Mouse (Mus musculus) thymus, postnatal 0 days (tissue): ENCODE data around the gene Armc9. TPM values are rescaled to one million over a fixed set of nuclear protein-coding genes. Genes with fewer than 3 reads are reported as not detected.

Experiments used
- DNase-seq: peaks from one replicate; pipeline ENCODE4 v3.0.0-alpha.2; 2015; ENCODE audit warnings: low spot score
- polyA plus RNA-seq: library from polyadenylated mRNA; unstranded; fragments of >200 nt; fragmentation: Nextera tagmentation; extraction: Ambion mirVana; gene quantifications from 2 replicates; pipeline ENCODE4 v1.2.1, GENCODE M21; 2015

Gene Armc9
- polyA plus RNA-seq, 1 experiment from 2014 or later: 10.3 TPM

DNA sequence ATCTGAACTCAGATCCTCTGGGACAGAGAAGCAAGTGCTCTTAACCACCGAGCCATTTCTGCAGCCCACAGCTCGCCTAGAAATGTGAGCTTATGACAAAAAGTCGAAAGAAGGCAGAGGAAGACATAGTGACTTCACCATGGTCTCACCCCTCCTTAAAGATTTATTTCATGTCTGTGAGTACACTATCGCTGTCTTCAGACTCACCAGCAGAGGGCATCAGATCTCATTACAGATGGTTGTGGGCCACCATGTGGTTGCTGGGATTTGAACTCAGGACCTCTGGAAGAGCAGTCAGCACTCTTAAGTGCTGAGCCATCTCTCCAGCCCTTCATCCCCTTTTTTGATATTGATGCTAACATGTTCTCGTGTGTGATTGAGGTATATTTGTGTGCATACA is 20.0 kb downstream of the Armc9 start:
- no peak for DNase-seq

DNA sequence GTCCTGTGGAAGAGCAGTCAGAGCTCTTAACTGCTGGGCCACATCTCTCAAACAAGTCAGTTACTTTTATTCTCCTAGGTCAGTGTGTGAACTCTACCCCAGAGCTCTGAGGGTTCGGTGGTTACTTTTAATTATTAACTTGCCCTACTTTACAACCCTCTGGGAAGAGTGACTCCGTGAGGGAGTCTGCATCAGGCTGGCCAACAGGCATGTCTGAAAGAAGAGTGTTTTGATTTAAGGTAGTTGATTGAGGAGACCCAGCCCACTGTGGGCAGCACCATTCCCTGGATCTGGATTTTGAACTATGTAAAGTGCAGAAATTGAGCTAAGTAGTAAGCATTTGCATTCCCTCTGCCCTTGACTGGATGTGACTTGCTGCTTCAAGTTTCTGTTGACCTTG is 21.5 kb downstream of the Armc9 start:
- DNase-seq: no peak

DNA sequence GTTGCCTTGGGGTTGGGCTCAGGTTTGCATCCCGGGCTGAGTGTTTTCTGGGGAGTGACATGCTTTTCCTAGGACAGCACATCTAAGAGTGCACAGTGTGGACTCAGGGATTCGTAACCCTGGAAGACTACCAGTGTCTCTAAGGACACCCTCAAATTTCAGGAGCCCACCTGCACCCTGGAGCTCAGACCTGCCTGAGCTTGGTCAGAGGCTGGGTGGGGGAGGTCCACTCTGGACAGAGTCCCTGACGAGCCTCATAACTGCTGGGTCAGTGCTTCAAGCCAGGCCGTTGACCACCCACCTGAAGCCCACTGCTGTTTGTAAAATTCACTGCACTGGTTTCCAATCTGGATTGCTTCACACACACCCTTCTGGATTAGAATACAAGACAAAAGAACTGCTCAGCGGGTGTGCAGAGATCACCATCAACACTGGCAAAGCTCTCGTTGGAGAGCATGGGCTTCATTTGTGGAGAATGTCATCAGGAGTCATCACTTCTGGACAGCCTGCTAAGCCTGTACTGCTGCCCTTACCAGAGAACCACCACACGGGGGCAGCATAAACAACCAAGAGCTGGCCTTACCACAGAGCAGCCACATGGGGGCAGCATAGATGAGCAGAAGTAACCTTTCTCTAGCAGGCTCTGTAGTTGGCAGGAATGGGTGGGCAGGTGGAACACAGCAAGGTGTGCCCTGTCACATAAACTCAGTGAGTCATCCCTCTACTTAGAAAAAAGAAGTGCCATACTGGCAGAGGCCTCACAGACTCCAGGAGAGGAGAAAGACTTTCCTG is 24.1 kb downstream of the Armc9 start:
- peak; percentile 86 for DNase-seq

DNA sequence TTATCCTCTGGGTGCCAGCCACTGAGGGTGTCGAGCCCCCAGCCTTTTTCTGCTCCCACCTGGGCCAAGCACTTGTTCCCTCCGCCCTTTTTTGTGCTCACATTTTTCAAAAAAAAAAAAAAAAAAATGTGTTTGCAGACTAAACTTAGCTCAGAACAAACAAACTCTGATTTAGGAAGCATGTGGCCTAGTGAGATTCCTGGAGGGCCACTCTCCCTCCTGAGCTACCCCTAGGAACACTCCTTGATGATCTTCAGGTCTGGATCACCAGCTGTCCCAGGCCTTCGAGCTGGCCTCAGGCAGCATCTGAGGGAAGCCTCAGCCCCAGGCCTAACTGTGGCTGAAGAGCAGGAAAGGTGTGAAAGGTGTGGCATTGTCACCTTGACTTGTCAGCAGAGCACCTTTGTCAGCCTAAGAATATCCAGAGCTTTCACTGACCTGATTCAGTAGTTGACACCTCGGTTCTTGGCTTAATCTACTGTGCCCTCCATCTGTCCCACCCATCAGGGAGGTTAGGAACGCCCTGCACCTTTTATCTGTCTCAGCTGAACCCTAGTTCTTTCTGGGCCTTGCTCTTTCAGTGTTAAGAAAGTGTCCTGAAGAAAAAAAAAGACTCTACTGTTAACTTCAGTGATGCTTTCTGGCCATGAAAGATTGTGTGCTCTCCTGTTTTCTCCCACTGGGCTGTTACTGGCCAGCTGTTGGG is 27.6 kb downstream of the Armc9 start:
- no peak for DNase-seq

DNA sequence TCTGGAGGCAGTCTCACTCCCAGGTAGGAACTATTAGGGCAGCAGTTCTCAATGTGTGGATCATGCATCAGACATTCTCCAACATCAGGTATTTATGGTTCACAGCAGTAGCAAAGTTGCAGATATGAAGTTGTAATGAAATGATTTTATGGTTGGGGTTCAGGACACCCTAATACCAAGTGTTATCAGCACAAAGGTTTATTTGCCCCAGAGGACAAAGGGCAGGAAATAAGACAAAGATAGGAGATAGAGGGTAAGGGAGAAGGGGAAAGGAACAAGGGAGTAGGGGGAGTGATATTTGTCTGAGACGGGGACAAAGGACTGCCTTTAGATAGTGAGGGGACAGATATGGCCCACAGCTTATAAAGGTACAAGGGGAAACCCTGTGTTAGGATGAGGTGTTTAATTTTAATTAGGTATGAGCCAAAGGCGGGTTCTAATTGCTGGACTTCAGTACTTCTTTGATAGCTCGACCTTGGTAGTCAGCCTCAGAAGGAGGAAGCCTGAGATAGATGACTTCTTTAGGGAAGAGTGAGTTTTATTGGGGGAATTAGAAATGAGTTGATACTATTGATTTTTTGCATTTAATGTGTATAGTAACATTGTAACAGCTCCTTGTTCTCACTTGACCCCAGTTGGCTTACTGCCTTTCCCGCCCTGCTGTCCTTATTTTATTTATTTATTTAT is 29.1 kb downstream of the Armc9 start:
- DNase-seq: no peak

- DNase-seq: no peak
These were observed 32.2 kb downstream of the Armc9 start for GRCm38 (mm10) chr1:86186762-86187161.

GRCm38 (mm10) chr1:86187856-86188255 is 33.3 kb downstream of the Armc9 start:
- DNase-seq: no peak

GRCm38 (mm10) chr1:86188271-86188670 is 33.7 kb downstream of the Armc9 start:
- no peak for DNase-seq

GRCm38 (mm10) chr1:86189034-86189702 is 34.6 kb downstream of the Armc9 start:
- no peak for DNase-seq

DNA sequence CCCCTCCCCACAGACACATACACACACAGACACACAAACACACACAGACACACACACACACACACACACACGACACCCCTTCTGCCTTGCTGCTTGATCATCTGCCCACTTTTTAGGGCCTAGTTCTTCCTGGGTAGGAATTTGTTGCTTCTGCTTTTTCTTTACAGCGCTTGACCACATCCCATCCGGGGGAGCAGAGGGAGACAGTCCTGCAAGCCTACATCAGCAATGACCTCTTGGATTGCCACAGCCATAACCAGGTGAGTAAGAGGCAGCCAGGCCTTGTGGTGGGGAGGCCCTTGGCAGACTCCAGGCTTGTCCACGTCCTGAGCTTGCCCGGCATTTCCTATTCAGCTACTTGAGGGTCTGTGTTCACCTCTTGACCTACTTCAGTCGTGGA is 36.3 kb downstream of the Armc9 start:
- no peak for DNase-seq

DNA sequence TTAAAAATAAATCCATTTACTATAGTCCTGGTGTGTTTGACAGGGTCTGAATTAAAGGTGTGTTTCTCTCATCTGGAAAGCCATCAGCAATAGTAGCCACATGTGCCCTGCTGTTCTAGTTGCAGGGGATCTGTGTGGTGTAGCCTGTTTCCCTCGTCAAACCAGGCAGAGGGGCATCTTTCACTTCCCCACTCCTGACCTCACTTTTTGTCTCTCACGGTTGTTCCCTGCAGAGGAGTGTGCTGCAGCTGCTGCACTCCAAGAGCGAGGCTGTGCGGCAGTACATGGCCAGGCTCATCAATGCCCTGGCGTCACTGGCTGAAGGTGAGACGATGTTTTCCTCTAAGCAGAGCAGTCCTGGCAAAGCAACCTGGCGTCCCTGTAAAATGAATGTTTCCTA is 39.5 kb downstream of the Armc9 start:
- no peak for DNase-seq

GRCm38 (mm10) chr1:86198276-86198675 is 43.7 kb downstream of the Armc9 start:
- no peak for DNase-seq

DNA sequence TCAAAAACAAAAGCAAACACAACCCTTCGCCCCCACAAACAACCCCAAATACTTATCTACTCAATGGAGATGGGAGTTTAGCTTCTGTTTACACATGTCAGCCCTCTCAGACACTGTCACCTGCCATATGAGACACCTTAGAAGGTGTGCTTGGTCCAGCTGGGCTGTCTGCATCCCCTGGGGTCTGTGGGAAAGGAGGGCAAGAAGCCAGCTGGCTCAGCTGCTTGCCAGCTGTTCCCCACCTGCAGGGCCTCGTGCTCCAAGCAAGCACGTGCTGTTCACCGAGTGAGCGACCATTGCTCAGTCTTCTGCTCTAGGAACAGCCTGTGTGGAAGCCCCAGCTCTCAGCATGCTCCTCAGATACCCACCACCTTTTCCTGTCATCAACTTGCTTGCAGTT is 44.4 kb downstream of the Armc9 start:
- DNase-seq: no peak

- DNase-seq: no peak
These were observed 46.7 kb downstream of the Armc9 start for GRCm38 (mm10) chr1:86201312-86201711.

DNA sequence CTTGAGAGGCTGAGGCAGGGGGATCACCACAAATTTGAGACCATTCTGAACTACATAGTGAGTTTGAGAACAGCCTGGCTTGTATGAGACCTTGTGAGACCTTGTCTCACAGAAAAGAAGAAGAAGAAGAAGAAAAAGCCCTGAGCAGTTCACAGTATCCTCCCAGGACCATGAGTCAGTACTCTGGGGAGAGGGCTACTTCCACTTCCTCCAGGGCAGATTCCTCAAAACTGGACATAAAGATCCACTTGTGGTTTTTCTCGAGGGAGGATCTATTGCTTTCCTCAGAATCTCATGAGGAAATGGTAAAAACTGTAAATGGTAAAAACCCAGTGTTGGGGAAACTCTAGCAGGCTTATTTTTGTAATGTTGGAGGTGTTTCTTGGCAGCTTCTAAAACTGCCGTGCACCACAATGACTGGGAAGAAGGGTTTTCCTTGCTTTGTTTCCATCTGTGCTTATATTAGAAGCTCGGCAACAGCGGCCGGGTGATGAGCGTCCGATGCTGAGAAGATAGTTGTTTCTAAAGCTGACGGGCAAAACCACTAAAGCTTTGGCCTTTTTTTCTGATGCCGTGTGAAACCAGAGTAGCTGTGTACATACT is 48.1 kb downstream of the Armc9 start:
- no peak for DNase-seq

GRCm38 (mm10) chr1:86210676-86211075 is 56.1 kb downstream of the Armc9 start:
- no peak for DNase-seq

- DNase-seq: no peak
These were observed 56.9 kb downstream of the Armc9 start for GRCm38 (mm10) chr1:86211498-86211897.

- no peak for DNase-seq
These were observed 58.2 kb downstream of the Armc9 start for GRCm38 (mm10) chr1:86212731-86213130.

- DNase-seq: peak; percentile 68
These were observed 59.6 kb downstream of the Armc9 start for GRCm38 (mm10) chr1:86214158-86214557.

DNA sequence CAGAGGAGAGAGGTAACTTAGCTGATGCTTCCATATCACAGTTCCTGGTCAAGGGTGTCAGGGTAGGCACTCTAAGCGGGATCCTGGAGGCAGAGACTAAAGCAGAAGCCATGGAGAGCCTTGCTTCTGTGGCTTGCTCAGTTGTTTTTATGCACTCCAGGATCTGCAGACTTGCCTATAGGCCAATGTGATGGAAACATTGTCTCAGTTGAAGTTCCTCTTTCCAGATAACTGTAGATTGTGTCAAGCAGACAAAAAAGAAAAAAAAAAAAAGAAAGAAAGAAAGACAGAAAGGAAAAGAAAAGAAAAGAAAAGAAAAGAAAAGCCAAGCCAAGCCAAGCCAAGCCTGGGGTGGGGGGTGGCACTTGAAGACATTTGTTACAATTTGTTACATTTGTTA is 60.7 kb downstream of the Armc9 start:
- DNase-seq: no peak

GRCm38 (mm10) chr1:86216412-86216811 is 61.8 kb downstream of the Armc9 start:
- DNase-seq: no peak
